Mouse (Mus musculus) heart, embryonic 14.5 days (tissue): ENCODE data around the gene Nudt2. TPM values are rescaled to one million over a fixed set of nuclear protein-coding genes. Genes with fewer than 3 reads are reported as not detected.

Experiments
- ATAC-seq: fragments of 200-750 bp; cut with Nextera tagmentation; 2 replicates; pipeline ENCODE4 v1.8.0; 2017; ENCODE audit warnings: low read depth, moderate TSS enrichment; ENCODE audit not compliant: insufficient number of reproducible peaks, insufficient read depth, low FRiP score
- H3K27ac ChIP-seq, 2 experiments: fragments of 200-500 bp in 1 of 2; fragments of 300-500 bp in 1 of 2; sonication (generic) in 1 of 2; replicated peaks in 1 of 2; 2 replicates each; pipeline ENCODE4 v1.5.1; 2012 to 2014; ENCODE audit warnings: low read depth in 2 of 2, low read length in 2 of 2, control low read depth in 1 of 2, mild to moderate bottlenecking in 1 of 2, mixed read lengths in 1 of 2; ENCODE audit not compliant: control insufficient read depth in 1 of 2, insufficient read depth in 1 of 2
- H3K27me3 ChIP-seq: fragments of 300-500 bp; sonication (generic); 2 replicates; pipeline ENCODE4 v1.6.1; 2014; ENCODE audit warnings: mild to moderate bottlenecking, low read length, control low read depth; ENCODE audit not compliant: control insufficient read depth, insufficient read depth
- H3K36me3 ChIP-seq: fragments of 300-500 bp; sonication (generic); 2 replicates; pipeline ENCODE4 v1.6.1; 2014; ENCODE audit warnings: mild to moderate bottlenecking, control low read depth, low read length, mixed read lengths; ENCODE audit not compliant: control insufficient read depth, insufficient read depth
- H3K4me1 ChIP-seq, 2 experiments: fragments of 200-500 bp in 1 of 2; fragments of 300-500 bp in 1 of 2; sonication (generic) in 1 of 2; 2 replicates each; pipeline ENCODE4 v1.6.1; 2012 to 2014; ENCODE audit warnings: low read length in 2 of 2, control low read depth in 1 of 2, mixed read lengths in 1 of 2; ENCODE audit not compliant: control insufficient read depth in 2 of 2, insufficient read depth in 2 of 2
- H3K4me2 ChIP-seq: fragments of 300-500 bp; sonication (generic); 2 replicates; pipeline ENCODE4 v1.6.1; 2014; ENCODE audit warnings: mild to moderate bottlenecking, low read length
- H3K4me3 ChIP-seq, 2 experiments: fragments of 200-500 bp in 1 of 2; fragments of 300-500 bp in 1 of 2; sonication (generic) in 1 of 2; 2 replicates each; pipeline ENCODE4 v1.5.1; 2012 to 2014; ENCODE audit warnings: low read length in 2 of 2, mild to moderate bottlenecking in 2 of 2, control low read depth in 1 of 2, low read depth in 1 of 2, moderate library complexity in 1 of 2; ENCODE audit not compliant: control insufficient read depth in 1 of 2, insufficient read depth in 1 of 2
- H3K9ac ChIP-seq: fragments of 300-500 bp; sonication (generic); 2 replicates; pipeline ENCODE4 v1.6.1; 2014; ENCODE audit warnings: mild to moderate bottlenecking, low read length
- H3K9me3 ChIP-seq: fragments of 300-500 bp; sonication (generic); 2 replicates; pipeline ENCODE4 v1.6.1; 2016; ENCODE audit warnings: low read length, control low read depth; ENCODE audit not compliant: control insufficient read depth
- WGBS: fragments of 180-500 bp; shearing (Covaris S2); extraction: QIAGEN DNeasy Blood & Tissue Kit; methylation state at CpG from one replicate; pipeline ENCODE4 v1.1.7; 2014; 5-methylcytosine and 5-hydroxymethylcytosine counted together
- polyA plus RNA-seq: library from polyadenylated mRNA; unstranded; fragments of >200 nt; fragmentation: Nextera tagmentation; extraction: Ambion mirVana; gene quantifications from 2 replicates; pipeline ENCODE4 v1.2.1, GENCODE M21; 2014

Nudt2 gene
- polyA plus RNA-seq, 1 experiment from 2014 or later, result 43.9 TPM

DNA sequence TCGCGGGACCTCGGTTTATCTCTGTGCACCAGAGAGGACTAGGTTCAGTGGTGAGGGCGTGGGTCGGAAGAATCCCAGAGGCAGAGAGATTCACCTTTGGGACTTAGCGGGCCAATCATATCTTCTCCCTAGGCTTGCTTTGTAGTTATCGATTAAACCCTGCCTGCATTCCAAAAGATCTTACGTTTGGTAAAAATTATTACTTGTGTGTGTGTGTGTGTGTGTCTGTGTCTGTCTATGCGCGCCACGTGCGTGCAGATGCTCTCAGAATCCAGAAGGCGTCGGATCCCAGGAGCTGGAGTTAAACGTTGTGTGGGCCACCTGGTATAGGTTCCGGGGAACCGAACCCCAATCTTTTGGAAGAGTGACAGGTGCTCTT lies 325 bp downstream of the Nudt2 start:
- Histone ChIP-seq H3K4me2 (peak overlapping the region; percentile 67), H3K9me3 (no peaks in the 10 kb centered on the region), H3K27ac (peak overlapping the region in 1 of 2 experiments; percentile 31; a peak in 1 of 4 replicates), H3K36me3 (no peaks in the 10 kb centered on the region), H3K9ac (peak overlapping the region; percentile 79), H3K4me1 (peaks cover 2 to 14% of the 10 kb centered on the region in 2 experiments; a peak in 3 of 4 replicates), H3K4me3 (peak overlapping the region; percentile 66 to 85), H3K27me3 (no peaks in the 10 kb centered on the region)
- no peak for ATAC-seq
- WGBS, result 4% methylated on average over 17 of the region's 17 CpGs

DNA sequence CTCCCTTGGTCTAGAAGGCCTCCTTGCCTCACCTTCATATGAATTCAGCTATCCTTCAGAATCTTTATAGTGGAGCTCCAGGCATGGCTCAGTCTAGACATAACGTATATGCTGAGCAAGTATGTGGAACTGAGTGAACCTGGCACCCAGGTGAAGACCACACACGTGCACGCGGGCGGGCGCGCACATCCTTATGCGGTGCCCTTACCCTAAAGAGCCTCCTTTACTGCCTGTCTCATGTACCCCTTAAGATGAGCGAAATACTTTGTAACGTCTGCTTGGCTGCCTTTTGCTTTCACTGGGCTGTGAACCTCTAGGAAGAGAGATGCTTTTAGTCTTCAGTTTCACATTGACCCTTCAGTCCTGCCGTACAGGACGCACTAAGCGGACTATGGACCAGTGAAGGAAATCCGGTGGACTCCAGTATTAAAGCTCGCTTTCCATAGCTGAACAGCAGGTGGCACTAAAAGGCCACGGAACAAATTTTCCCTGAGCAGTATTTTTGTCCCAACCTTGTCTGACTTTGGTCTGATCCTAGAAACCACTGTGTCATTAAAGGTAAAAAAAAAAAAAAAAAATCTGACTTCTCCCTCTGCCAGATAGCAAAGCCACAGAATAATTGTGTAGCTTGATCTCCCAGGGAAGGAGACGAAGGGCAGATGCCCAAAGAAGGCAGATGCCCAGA lies 3.6 kb downstream of the Nudt2 start:
- H3K9ac ChIP-seq, result no peak overlapping the region
- H3K4me3 ChIP-seq, result no peak overlapping the region
- no peak for ATAC-seq
- WGBS, result 52% methylated on average over 17 of the region's 17 CpGs
- H3K36me3 ChIP-seq, result no peaks in the 10 kb centered on the region
- H3K27me3 ChIP-seq, result no peaks in the 10 kb centered on the region
- H3K27ac ChIP-seq, result no peak overlapping the region
- H3K9me3 ChIP-seq, result no peaks in the 10 kb centered on the region
- H3K4me2 ChIP-seq, result no peak overlapping the region
- peaks cover 2 to 9% of the 10 kb centered on the region in 2 experiments; a peak in 3 of 4 replicates for H3K4me1 ChIP-seq

- H3K9me3 ChIP-seq, result no peaks in the 10 kb centered on the region
- WGBS, result 78% methylated on average over 10 of the region's 10 CpGs
- ATAC-seq, result no peak
Observed at GRCm38 (mm10) chr4:41469199-41469598, 4.2 kb downstream of the Nudt2 start.

GRCm38 (mm10) chr4:41470051-41470683 lies 5.2 kb downstream of the Nudt2 start:
- Histone ChIP-seq H3K9me3 (no peaks in the 10 kb centered on the region), H3K4me3 (no peak overlapping the region), H3K4me1 (0 out of 4 replicates have a peak, but pooled peaks cover 0 to 3% of the 10 kb centered on the region in 2 experiments), H3K27ac (no peak overlapping the region), H3K4me2 (no peak overlapping the region), H3K36me3 (no peaks in the 10 kb centered on the region), H3K27me3 (no peaks in the 10 kb centered on the region), H3K9ac (no peak overlapping the region)
- ATAC-seq, result no peak
- 56% methylated on average over 7 of the region's 7 CpGs for WGBS

More at GRCm38 (mm10) chr4:41469199-41469598, 4.2 kb downstream of the Nudt2 start:
- Histone ChIP-seq H3K27me3 (no peaks in the 10 kb centered on the region), H3K4me2 (no peak overlapping the region), H3K4me3 (no peak overlapping the region), H3K4me1 (peaks cover 0 to 3% of the 10 kb centered on the region in 2 experiments; a peak in 1 of 4 replicates), H3K36me3 (no peaks in the 10 kb centered on the region), H3K27ac (no peak overlapping the region), H3K9ac (no peak overlapping the region)

- 47% methylated on average over 5 of the region's 5 CpGs for WGBS
- H3K27me3 ChIP-seq, result no peaks in the 10 kb centered on the region
- no peak overlapping the region for H3K4me2 ChIP-seq
- H3K36me3 ChIP-seq, result no peaks in the 10 kb centered on the region
- 0 out of 4 replicates have a peak, but pooled peaks cover 0 to 3% of the 10 kb centered on the region in 2 experiments for H3K4me1 ChIP-seq
- no peak for ATAC-seq
- H3K4me3 ChIP-seq, result no peak overlapping the region
- no peaks in the 10 kb centered on the region for H3K9me3 ChIP-seq
- H3K27ac ChIP-seq, result 0 out of 4 replicates have a peak overlapping the region, but pooled peaks of 1 of the 2 experiments have one; percentile 9
- H3K9ac ChIP-seq, result no peak overlapping the region
Observed at GRCm38 (mm10) chr4:41470684-41471383, 5.9 kb downstream of the Nudt2 start.

GRCm38 (mm10) chr4:41471384-41471689 lies 6.4 kb downstream of the Nudt2 start:
- no peak overlapping the region for H3K9ac ChIP-seq
- H3K4me2 ChIP-seq, result no peak overlapping the region
- 0 out of 4 replicates have a peak, but pooled peaks cover 0 to 3% of the 10 kb centered on the region in 2 experiments for H3K4me1 ChIP-seq
- no peak for ATAC-seq
- no peaks in the 10 kb centered on the region for H3K9me3 ChIP-seq
- H3K27me3 ChIP-seq, result no peaks in the 10 kb centered on the region
- no peak overlapping the region for H3K27ac ChIP-seq
- no peak overlapping the region for H3K4me3 ChIP-seq
- WGBS, result 83% methylated on average over 1 of the region's 1 CpGs
- no peaks in the 10 kb centered on the region for H3K36me3 ChIP-seq

DNA sequence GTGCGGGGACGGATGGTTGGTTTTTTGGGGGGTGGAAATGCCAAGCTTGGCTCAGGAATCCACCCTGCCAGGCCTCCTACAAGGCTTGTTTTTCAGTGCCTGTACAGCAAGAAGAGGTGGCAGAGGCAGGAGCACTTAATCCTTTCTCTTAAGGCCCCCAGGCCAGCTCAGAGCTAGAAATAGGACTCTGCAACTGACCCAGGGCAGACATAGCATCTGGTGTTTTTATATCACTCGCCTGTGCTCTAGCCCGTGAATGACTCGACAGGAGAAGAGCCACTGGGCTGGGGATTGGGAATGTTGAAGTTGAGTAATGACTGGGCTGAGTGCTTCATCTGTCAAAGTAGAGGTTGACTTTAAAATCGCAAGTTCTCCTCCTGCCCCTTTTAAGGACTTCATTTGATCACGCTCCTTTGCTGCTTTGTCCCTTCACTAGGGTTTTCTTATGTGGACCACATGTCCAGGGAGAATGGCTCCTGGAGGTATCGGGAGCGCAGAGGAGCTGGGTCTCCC lies 12.8 kb downstream of the Nudt2 start:
- Histone ChIP-seq H3K27ac (no peak overlapping the region), H3K9ac (no peak overlapping the region), H3K36me3 (peaks cover 7% of the 10 kb centered on the region; the same call in 1 of the 2 replicates), H3K4me1 (peaks cover 5 to 6% of the 10 kb centered on the region in 2 experiments; a peak in 1 of 4 replicates), H3K9me3 (no peaks in the 10 kb centered on the region), H3K4me3 (no peak overlapping the region), H3K4me2 (no peak overlapping the region), H3K27me3 (no peaks in the 10 kb centered on the region)
- no peak for ATAC-seq
- WGBS, result 71% methylated on average over 9 of the region's 9 CpGs
